Mouse (Mus musculus): Measurements from ENCODE around the gene Enkd1. TPM values are rescaled to one million over a fixed set of nuclear protein-coding genes. Genes with fewer than 3 reads are reported as not detected.
A peak's percentile ranks its signal among the peaks of the same experiment; 100 is the strongest.

The Enkd1 gene
- polyA plus RNA-seq (2015; fragmentation: Nextera tagmentation; extraction: Ambion mirVana) = 9.8 and 12.7 TPM in 2 replicates

- Histone ChIP-seq H3K4me2 (peak within 1 kb of the TSS; percentile 94), H3K27ac (no peak within 1 kb of the TSS), H3K9me3 (replicated peaks) (no peaks in the 10 kb centered on the region), H3K4me3 (peak within 1 kb of the TSS; percentile 83), H3K36me3 (peaks cover 8% of the 10 kb centered on the region; the same call in 1 of the 2 replicates), H3K27me3 (no peaks in the 10 kb centered on the region), H3K9ac (peak within 1 kb of the TSS; percentile 55), H3K4me1 (replicated peaks) (peaks cover 13% of the 10 kb centered on the region)
- peak; percentile 68 for ATAC-seq (replicated peaks; ENCODE audit: insufficient number of reproducible peaks, insufficient read depth, low FRiP score, low read depth)
- 1% methylated on average over 55 of the region's 55 CpGs for WGBS
Measured at GRCm38 (mm10) chr8:105707498-105708403, at the start of gene Enkd1, which contains the start of gene 4933405L10Rik. TSS of gene Enkd1 (minus strand) at chr8:105708210. TSS of gene 4933405L10Rik (plus strand) at chr8:105707655.

GRCm38 (mm10) chr8:105754688-105755087, 46.7 kb upstream of the Enkd1 start:
- Histone ChIP-seq H3K9me3 (replicated peaks) (no peaks in the 10 kb centered on the region), H3K9ac (no peak overlapping the region), H3K4me2 (no peak overlapping the region), H3K4me1 (replicated peaks) (peaks cover 29% of the 10 kb centered on the region), H3K36me3 (no peaks in the 10 kb centered on the region), H3K27ac (no peak overlapping the region), H3K4me3 (no peak overlapping the region), H3K27me3 (no peaks in the 10 kb centered on the region)
- WGBS = 75% methylated on average over 2 of the region's 2 CpGs
- ATAC-seq (replicated peaks; ENCODE audit: insufficient number of reproducible peaks, insufficient read depth, low FRiP score, low read depth) = no peak

- 77% methylated on average over 2 of the region's 2 CpGs for WGBS
- Histone ChIP-seq H3K4me2 (no peak overlapping the region), H3K36me3 (no peaks in the 10 kb centered on the region), H3K9me3 (replicated peaks) (no peaks in the 10 kb centered on the region), H3K4me3 (no peak overlapping the region), H3K4me1 (replicated peaks) (peaks cover 26% of the 10 kb centered on the region), H3K27me3 (no peaks in the 10 kb centered on the region), H3K9ac (no peak overlapping the region), H3K27ac (no peak overlapping the region)
- no peak for ATAC-seq (replicated peaks; ENCODE audit: insufficient number of reproducible peaks, insufficient read depth, low FRiP score, low read depth)
Measured at GRCm38 (mm10) chr8:105753916-105754315, 45.9 kb upstream of the Enkd1 start.

- H3K36me3 ChIP-seq = no peaks in the 10 kb centered on the region
Measured at GRCm38 (mm10) chr8:105750606-105751005, 42.6 kb upstream of the Enkd1 start.

GRCm38 (mm10) chr8:105743301-105743700, 35.3 kb upstream of the Enkd1 start:
- Histone ChIP-seq H3K4me3 (no peak overlapping the region), H3K4me2 (no peak overlapping the region), H3K4me1 (replicated peaks) (peaks cover 9% of the 10 kb centered on the region; the same call in 1 of the 2 replicates), H3K27ac (no peak overlapping the region), H3K36me3 (no peaks in the 10 kb centered on the region), H3K27me3 (no peaks in the 10 kb centered on the region), H3K9ac (no peak overlapping the region), H3K9me3 (replicated peaks) (no peaks in the 10 kb centered on the region)
- ATAC-seq (replicated peaks; ENCODE audit: insufficient number of reproducible peaks, insufficient read depth, low FRiP score, low read depth) = no peak
- WGBS = 71% methylated on average over 4 of the region's 4 CpGs

More at GRCm38 (mm10) chr8:105750606-105751005, 42.6 kb upstream of the Enkd1 start:
- 4% methylated on average over 11 of the region's 11 CpGs for WGBS
- peak overlapping the region; percentile 52 for H3K4me2 ChIP-seq
- peak overlapping the region; percentile 46 for H3K27ac ChIP-seq
- no peaks in the 10 kb centered on the region for H3K9me3 ChIP-seq (replicated peaks)
- H3K9ac ChIP-seq = peak overlapping the region; percentile 19; the same call in 1 of the 2 replicates
- H3K4me3 ChIP-seq = no peak overlapping the region
- ATAC-seq (replicated peaks; ENCODE audit: insufficient number of reproducible peaks, insufficient read depth, low FRiP score, low read depth) = peak; percentile 82
- H3K4me1 ChIP-seq (replicated peaks) = peaks cover 27% of the 10 kb centered on the region
- H3K27me3 ChIP-seq = no peaks in the 10 kb centered on the region

GRCm38 (mm10) chr8:105739216-105739615, 31.2 kb upstream of the Enkd1 start:
- Histone ChIP-seq H3K4me2 (no peak overlapping the region), H3K4me1 (replicated peaks) (0 out of 2 replicates have a peak, but pooled peaks cover 3% of the 10 kb centered on the region), H3K9me3 (replicated peaks) (no peaks in the 10 kb centered on the region), H3K27ac (no peak overlapping the region), H3K36me3 (no peaks in the 10 kb centered on the region), H3K9ac (no peak overlapping the region), H3K4me3 (no peak overlapping the region), H3K27me3 (no peaks in the 10 kb centered on the region)
- no peak for ATAC-seq (replicated peaks; ENCODE audit: insufficient number of reproducible peaks, insufficient read depth, low FRiP score, low read depth)
- 90% methylated on average over 5 of the region's 5 CpGs for WGBS

GRCm38 (mm10) chr8:105732186-105732585, 24.2 kb upstream of the Enkd1 start:
- H3K9ac ChIP-seq = no peak overlapping the region
- no peak overlapping the region for H3K4me2 ChIP-seq
- H3K36me3 ChIP-seq = no peaks in the 10 kb centered on the region
- H3K9me3 ChIP-seq (replicated peaks) = no peaks in the 10 kb centered on the region
- no peak overlapping the region for H3K27ac ChIP-seq
- ATAC-seq (replicated peaks; ENCODE audit: insufficient number of reproducible peaks, insufficient read depth, low FRiP score, low read depth) = no peak
- no peaks in the 10 kb centered on the region for H3K27me3 ChIP-seq
- no peaks in the 10 kb centered on the region for H3K4me1 ChIP-seq (replicated peaks)
- WGBS = 88% methylated on average over 5 of the region's 5 CpGs
- H3K4me3 ChIP-seq = no peak overlapping the region

GRCm38 (mm10) chr8:105727397-105728124, 19.6 kb upstream of the Enkd1 start:
- ATAC-seq (replicated peaks; ENCODE audit: insufficient number of reproducible peaks, insufficient read depth, low FRiP score, low read depth) = peak; percentile 84
- H3K36me3 ChIP-seq = no peaks in the 10 kb centered on the region
- no peak overlapping the region for H3K9ac ChIP-seq
- H3K4me3 ChIP-seq = no peak overlapping the region
- H3K27ac ChIP-seq = peak overlapping the region; percentile 63
- H3K27me3 ChIP-seq = no peaks in the 10 kb centered on the region
- WGBS = 65% methylated on average over 18 of the region's 18 CpGs
- no peaks in the 10 kb centered on the region for H3K9me3 ChIP-seq (replicated peaks)
- 0 out of 2 replicates have a peak overlapping the region, but pooled peaks have one; percentile 3 for H3K4me2 ChIP-seq
- no peaks in the 10 kb centered on the region for H3K4me1 ChIP-seq (replicated peaks)

- no peak overlapping the region for H3K4me3 ChIP-seq
- no peak overlapping the region for H3K27ac ChIP-seq
- no peaks in the 10 kb centered on the region for H3K36me3 ChIP-seq
- H3K4me2 ChIP-seq = no peak overlapping the region
- 70% methylated on average over 5 of the region's 5 CpGs for WGBS
- no peaks in the 10 kb centered on the region for H3K27me3 ChIP-seq
- no peak for ATAC-seq (replicated peaks; ENCODE audit: insufficient number of reproducible peaks, insufficient read depth, low FRiP score, low read depth)
- no peaks in the 10 kb centered on the region for H3K4me1 ChIP-seq (replicated peaks)
- H3K9ac ChIP-seq = no peak overlapping the region
- no peaks in the 10 kb centered on the region for H3K9me3 ChIP-seq (replicated peaks)
Measured at GRCm38 (mm10) chr8:105725726-105726125, 17.7 kb upstream of the Enkd1 start.

GRCm38 (mm10) chr8:105722861-105723260, 14.9 kb upstream of the Enkd1 start:
- Histone ChIP-seq H3K4me1 (replicated peaks) (no peaks in the 10 kb centered on the region), H3K27ac (no peak overlapping the region), H3K4me2 (no peak overlapping the region), H3K9ac (no peak overlapping the region), H3K9me3 (replicated peaks) (no peaks in the 10 kb centered on the region), H3K4me3 (no peak overlapping the region), H3K27me3 (no peaks in the 10 kb centered on the region), H3K36me3 (no peaks in the 10 kb centered on the region)
- no peak for ATAC-seq (replicated peaks; ENCODE audit: insufficient number of reproducible peaks, insufficient read depth, low FRiP score, low read depth)
- 89% methylated on average over 9 of the region's 9 CpGs for WGBS

GRCm38 (mm10) chr8:105719637-105720036, 11.6 kb upstream of the Enkd1 start:
- Histone ChIP-seq H3K4me3 (no peak overlapping the region), H3K4me2 (no peak overlapping the region), H3K27me3 (no peaks in the 10 kb centered on the region), H3K4me1 (replicated peaks) (no peaks in the 10 kb centered on the region), H3K9me3 (replicated peaks) (no peaks in the 10 kb centered on the region), H3K36me3 (peaks cover 9% of the 10 kb centered on the region; the same call in 1 of the 2 replicates), H3K27ac (no peak overlapping the region), H3K9ac (no peak overlapping the region)
- 74% methylated on average over 4 of the region's 4 CpGs for WGBS
- no peak for ATAC-seq (replicated peaks; ENCODE audit: insufficient number of reproducible peaks, insufficient read depth, low FRiP score, low read depth)
